Mouse (Mus musculus) CH12.LX (cell line): ENCODE measurements around the gene Atg4d. TPM values are rescaled to one million over a fixed set of nuclear protein-coding genes. Genes with fewer than 3 reads are reported as not detected.

Experiments
- DNase-seq: peaks from one replicate; pipeline ENCODE4 v3.0.0-alpha.2; 2013; ENCODE audit errors: extremely low read depth
- H3K27ac ChIP-seq: 2 replicates; pipeline ENCODE4 v1.5.1; 2012; ENCODE audit warnings: low read depth, mild to moderate bottlenecking, control low read depth, moderate library complexity; ENCODE audit not compliant: insufficient read depth
- H3K27me3 ChIP-seq: replicated peaks from 2 replicates; pipeline ENCODE3; 2012; ENCODE audit warnings: inconsistent platforms
- H3K36me3 ChIP-seq, 2 experiments: replicated peaks in 1 of 2; 2 replicates each; pipeline versions ENCODE3 to v1.6.1; 2012; ENCODE audit warnings: inconsistent platforms in 1 of 2, low read length in 1 of 2, mild to moderate bottlenecking in 1 of 2, mixed read lengths in 1 of 2, moderate library complexity in 1 of 2; ENCODE audit not compliant: control insufficient read depth in 1 of 2, insufficient read depth in 1 of 2
- H3K4me1 ChIP-seq, 2 experiments: 2 replicates each; pipeline ENCODE4 v1.6.1; 2012; ENCODE audit warnings: inconsistent platforms in 1 of 2, moderate library complexity in 1 of 2; ENCODE audit not compliant: insufficient read depth in 2 of 2, control insufficient read depth in 1 of 2
- H3K4me2 ChIP-seq: 2 replicates; pipeline ENCODE4 v1.6.1; 2012; ENCODE audit warnings: low read depth, mild to moderate bottlenecking, control low read depth; ENCODE audit not compliant: poor library complexity, insufficient read depth, severe bottlenecking
- H3K4me3 ChIP-seq, 3 experiments: fragments of 150-350 bp in 1 of 3; sonication (generic) in 1 of 3; replicated peaks in 1 of 3; 2 replicates each; pipeline versions ENCODE3 to v1.5.1; 2011 to 2012; ENCODE audit warnings: low read depth in 2 of 3, low read length in 2 of 3, mild to moderate bottlenecking in 2 of 3, moderate library complexity in 2 of 3, control low read depth in 1 of 3, improper control_type of control experiment in 1 of 3, inconsistent platforms in 1 of 3, mixed read lengths in 1 of 3; ENCODE audit not compliant: poor library complexity in 1 of 3
- H3K79me2 ChIP-seq: replicated peaks from 2 replicates; pipeline ENCODE4 v1.6.1; 2012; ENCODE audit warnings: mild to moderate bottlenecking, moderate library complexity; ENCODE audit not compliant: control insufficient read depth, poor library complexity, insufficient read depth, severe bottlenecking; ENCODE audit errors: extremely low read depth
- H3K9ac ChIP-seq: 2 replicates; pipeline ENCODE4 v1.6.1; 2012; ENCODE audit warnings: low read depth, mild to moderate bottlenecking, control low read depth, moderate library complexity; ENCODE audit not compliant: insufficient read depth
- H3K9me3 ChIP-seq: replicated peaks from 2 replicates; pipeline ENCODE3; 2012; ENCODE audit warnings: low read length, inconsistent platforms, mixed read lengths
- CHD1 ChIP-seq: IDR thresholded peaks from 2 replicates; pipeline ENCODE4 v1.6.1; 2012; ENCODE audit warnings: low read depth, low read length, improper control_type of control experiment, inconsistent platforms
- CHD2 ChIP-seq: IDR thresholded peaks from 2 replicates; pipeline ENCODE4 v1.6.1; 2011; ENCODE audit warnings: low read length, improper control_type of control experiment
- CTCF ChIP-seq, 2 experiments: IDR thresholded peaks in 1 of 2; conservative IDR thresholded peaks in 1 of 2; 2 replicates each; pipeline ENCODE4 v1.5.1; 2011 to 2012; ENCODE audit warnings: low read depth in 2 of 2, low read length in 2 of 2, improper control_type of control experiment in 1 of 2, inconsistent platforms in 1 of 2, mild to moderate bottlenecking in 1 of 2, moderate library complexity in 1 of 2
- E2F4 ChIP-seq: IDR thresholded peaks from 2 replicates; pipeline ENCODE4 v1.6.1; 2011; ENCODE audit warnings: low read depth, low read length, improper control_type of control experiment; ENCODE audit not compliant: insufficient replicate concordance
- ELF1 ChIP-seq: IDR thresholded peaks from 2 replicates; pipeline ENCODE4 v1.6.1; 2014; ENCODE audit warnings: low read depth, mild to moderate bottlenecking, inconsistent platforms, low read length, improper control_type of control experiment
- EP300 ChIP-seq: IDR thresholded peaks from 2 replicates; pipeline ENCODE4 v1.6.1; 2011; ENCODE audit warnings: low read length, improper control_type of control experiment
- ETS1 ChIP-seq: conservative IDR thresholded peaks from 2 replicates; pipeline ENCODE4 v1.6.1; 2012; ENCODE audit warnings: low read depth, mild to moderate bottlenecking, inconsistent platforms, low read length, improper control_type of control experiment, moderate library complexity
- GABPA ChIP-seq: IDR thresholded peaks from 2 replicates; pipeline ENCODE4 v1.6.1; 2012; ENCODE audit warnings: low read depth, low read length, improper control_type of control experiment, inconsistent platforms; ENCODE audit not compliant: insufficient replicate concordance
- IRF4 ChIP-seq: IDR thresholded peaks from 2 replicates; pipeline ENCODE4 v1.6.1; 2014; ENCODE audit warnings: low read depth, mild to moderate bottlenecking, inconsistent platforms, low read length, improper control_type of control experiment
- JUN ChIP-seq: IDR thresholded peaks from 2 replicates; pipeline ENCODE4 v1.6.1; 2011; ENCODE audit warnings: low read depth, mild to moderate bottlenecking, low read length, improper control_type of control experiment, moderate library complexity; ENCODE audit not compliant: insufficient read depth
- KAT2A ChIP-seq: IDR thresholded peaks from 2 replicates; pipeline ENCODE4 v1.6.1; 2012; ENCODE audit warnings: low read length, improper control_type of control experiment, inconsistent platforms; ENCODE audit not compliant: insufficient replicate concordance
- MAFK ChIP-seq: IDR thresholded peaks from 2 replicates; pipeline ENCODE4 v1.6.1; 2011; ENCODE audit warnings: low read length, improper control_type of control experiment; ENCODE audit not compliant: insufficient replicate concordance
- MAX ChIP-seq: IDR thresholded peaks from 2 replicates; pipeline ENCODE4 v1.6.1; 2011; ENCODE audit warnings: low read length, improper control_type of control experiment
- MAZ ChIP-seq: IDR thresholded peaks from 2 replicates; pipeline ENCODE4 v1.6.1; 2012; ENCODE audit warnings: low read depth, mild to moderate bottlenecking, inconsistent platforms, low read length, improper control_type of control experiment, moderate library complexity
- MEF2A ChIP-seq: IDR thresholded peaks from 2 replicates; pipeline ENCODE4 v1.6.1; 2014; ENCODE audit warnings: low read depth, mild to moderate bottlenecking, inconsistent platforms, low read length, improper control_type of control experiment, borderline replicate concordance
- MXI1 ChIP-seq: IDR thresholded peaks from 2 replicates; pipeline ENCODE4 v1.6.1; 2011; ENCODE audit warnings: mild to moderate bottlenecking, low read depth, low read length, improper control_type of control experiment
- MYC ChIP-seq: IDR thresholded peaks from 2 replicates; pipeline ENCODE4 v1.6.1; 2011; ENCODE audit warnings: low read depth, mild to moderate bottlenecking, improper control_type of control experiment, low read length
- NELFE ChIP-seq: IDR thresholded peaks from 2 replicates; pipeline ENCODE4 v1.6.1; 2011; ENCODE audit warnings: low read depth, low read length, improper control_type of control experiment
- NRF1 ChIP-seq: IDR thresholded peaks from 2 replicates; pipeline ENCODE4 v1.6.1; 2014; ENCODE audit warnings: low read depth, mild to moderate bottlenecking, inconsistent platforms, low read length, improper control_type of control experiment, moderate library complexity
- PAX5 ChIP-seq: IDR thresholded peaks from 2 replicates; pipeline ENCODE4 v1.6.1; 2012; ENCODE audit warnings: low read length, inconsistent platforms, mixed read lengths
- POLR2A ChIP-seq: IDR thresholded peaks from 2 replicates; pipeline ENCODE4 v1.6.1; 2011; ENCODE audit warnings: low read depth, mild to moderate bottlenecking, improper control_type of control experiment, low read length
- POLR2AphosphoS2 ChIP-seq: IDR thresholded peaks from 2 replicates; pipeline ENCODE4 v1.6.1; 2011; ENCODE audit warnings: low read depth, low read length, improper control_type of control experiment
- RCOR1 ChIP-seq: conservative IDR thresholded peaks from 2 replicates; pipeline ENCODE4 v1.6.1; 2012; ENCODE audit warnings: low read depth, mild to moderate bottlenecking, inconsistent platforms, low read length, improper control_type of control experiment
- SIN3A ChIP-seq: IDR thresholded peaks from 2 replicates; pipeline ENCODE4 v1.6.1; 2012; ENCODE audit warnings: low read length, improper control_type of control experiment, inconsistent platforms
- TCF12 ChIP-seq: IDR thresholded peaks from 2 replicates; pipeline ENCODE4 v1.6.1; 2014; ENCODE audit warnings: low read depth, mild to moderate bottlenecking, inconsistent platforms, low read length, improper control_type of control experiment
- UBTF ChIP-seq: IDR thresholded peaks from 2 replicates; pipeline ENCODE4 v1.6.1; 2012; ENCODE audit warnings: low read depth, mild to moderate bottlenecking, inconsistent platforms, low read length, improper control_type of control experiment, moderate library complexity
- USF1 ChIP-seq: IDR thresholded peaks from 2 replicates; pipeline ENCODE4 v1.6.1; 2014; ENCODE audit warnings: low read depth, mild to moderate bottlenecking, inconsistent platforms, low read length, improper control_type of control experiment
- ZC3H11A ChIP-seq: IDR thresholded peaks from 2 replicates; pipeline ENCODE4 v1.6.1; 2012; ENCODE audit warnings: low read depth, mild to moderate bottlenecking, inconsistent platforms, low read length, improper control_type of control experiment
- ZKSCAN1 ChIP-seq: IDR thresholded peaks from 2 replicates; pipeline ENCODE4 v1.6.1; 2012; ENCODE audit warnings: low read depth, inconsistent platforms, low read length, improper control_type of control experiment, borderline replicate concordance
- ZMIZ1 ChIP-seq: IDR thresholded peaks from 2 replicates; pipeline ENCODE4 v1.6.1; 2012; ENCODE audit warnings: low read depth, mild to moderate bottlenecking, inconsistent platforms, low read length, improper control_type of control experiment
- ZNF384 ChIP-seq: IDR thresholded peaks from 2 replicates; pipeline ENCODE4 v1.6.1; 2012; ENCODE audit warnings: low read depth, low read length, improper control_type of control experiment, inconsistent platforms
- dilution Hi-C: fragments of 300-500 bp; cut with MboI; formaldehyde crosslinking; loops from 2 replicates; pipeline ENCODE4 v1.14.3; 2020; ENCODE audit warnings: low sequenced_read_pairs; ENCODE audit not compliant: extremely low pct_unique_long_range_greater_than_20kb, extremely low pct_ligation_motif_present
- in situ Hi-C: fragments of 300-500 bp; cut with MboI; formaldehyde crosslinking; loops from 3 replicates; pipeline ENCODE4 v1.14.3; 2019; ENCODE audit warnings: low sequenced_read_pairs, low pct_ligation_motif_present, low pct_unique_long_range_greater_than_20kb, mixed read lengths
- polyA plus RNA-seq: library from polyadenylated mRNA; unstranded; fragments of >175 nt; gene quantifications from 2 replicates; pipeline ENCODE4 v1.2.1, GENCODE M21; 2012; ENCODE audit warnings: low read depth; ENCODE audit not compliant: insufficient read length
- total RNA-seq, 2 experiments: library from RNA; depleted of rRNA; stranded (reverse); fragments of 300-350 nt in 1 of 2; fragments of >200 nt in 1 of 2; gene quantifications; 2 replicates each; pipeline ENCODE4 v1.2.3; 2012 to 2014

Atg4d gene
- total and polyA plus RNA-seq, 3 experiments, result 7.7 to 14.3 (median 10.3) TPM

DNA sequence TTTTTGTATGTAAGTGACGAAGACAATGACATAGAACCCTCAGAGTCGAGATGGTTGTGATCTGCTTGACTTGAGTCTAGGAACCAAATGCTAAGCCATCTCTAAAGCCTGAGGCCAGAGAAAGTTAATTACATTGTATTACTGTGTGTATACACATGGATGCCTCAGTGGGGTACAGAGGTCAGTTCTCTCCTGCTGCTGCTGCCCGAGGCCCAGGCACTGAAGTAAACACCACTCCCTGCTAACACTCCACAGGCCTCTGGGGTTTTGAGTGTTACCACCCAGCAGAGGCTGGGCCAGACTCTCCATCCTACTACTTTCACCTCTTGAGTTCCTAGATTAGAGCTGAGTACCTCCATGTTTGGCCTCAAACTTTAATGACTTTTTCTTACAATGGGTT, 18.9 kb downstream of the Atg4d start:
- H3K27me3 ChIP-seq, result peaks cover 1% of the 10 kb centered on the region
- H3K79me2 ChIP-seq, result peaks cover 18% of the 10 kb centered on the region
- H3K9ac ChIP-seq, result no peak overlapping the region
- no peak for TF ChIP-seq E2F4
- no peak for TF ChIP-seq ETS1
- no peak for TF ChIP-seq KAT2A
- no peak for TF ChIP-seq ZNF384
- no peak for TF ChIP-seq JUN
- TF ChIP-seq USF1, result no peak
- TF ChIP-seq IRF4, result no peak
- TF ChIP-seq NRF1, result no peak
- no peak for TF ChIP-seq POLR2A
- no peak for TF ChIP-seq CHD2
- TF ChIP-seq PAX5, result no peak
- TF ChIP-seq GABPA, result no peak
- TF ChIP-seq CHD1, result no peak
- no peak for TF ChIP-seq ZC3H11A
- TF ChIP-seq EP300, result no peak
- no peak for TF ChIP-seq MAFK
- TF ChIP-seq UBTF, result no peak
- no peak for TF ChIP-seq ZMIZ1
- no peak for DNase-seq
- in situ Hi-C loops, result no loop called here
- no peak overlapping the region for H3K27ac ChIP-seq
- peaks cover 54 to 71% of the 10 kb centered on the region in 2 experiments for H3K36me3 ChIP-seq
- no peak overlapping the region for H3K4me2 ChIP-seq
- no peaks in the 10 kb centered on the region for H3K9me3 ChIP-seq
- dilution Hi-C loops, result no loop called here
- peaks cover 7 to 35% of the 10 kb centered on the region in 2 experiments for H3K4me1 ChIP-seq
- no peak overlapping the region for H3K4me3 ChIP-seq

DNA sequence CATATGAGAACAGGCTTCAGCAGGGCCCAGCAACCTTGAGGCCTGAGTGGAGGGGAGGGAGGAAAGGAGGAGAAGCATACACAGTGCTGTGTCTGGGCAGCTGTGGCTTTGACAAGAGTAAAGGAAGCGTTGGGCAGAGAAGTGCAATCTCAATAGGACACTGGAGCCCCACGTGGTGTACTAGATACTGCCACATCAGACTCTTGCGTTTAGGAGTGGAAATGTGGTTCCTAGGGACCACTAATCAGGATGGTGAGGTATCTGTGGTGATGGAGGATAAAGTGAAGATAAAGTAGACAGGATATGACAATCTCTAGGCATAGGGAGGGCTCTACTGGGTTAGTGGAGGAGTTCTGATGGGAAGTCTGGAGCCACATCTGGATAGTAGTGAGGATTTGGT, 21.7 kb downstream of the Atg4d start:
- Histone ChIP-seq H3K4me2 (peak overlapping the region; percentile 94), H3K36me3 (peaks cover 31 to 45% of the 10 kb centered on the region in 2 experiments), H3K9me3 (no peaks in the 10 kb centered on the region), H3K27me3 (peaks cover 4% of the 10 kb centered on the region), H3K4me3 (peak overlapping the region; percentile 78 to 89 (median 81)), H3K4me1 (peaks cover 9 to 49% of the 10 kb centered on the region in 2 experiments), H3K27ac (no peak overlapping the region), H3K9ac (peak overlapping the region; percentile 78), H3K79me2 (peaks cover 23% of the 10 kb centered on the region)
- DNase-seq, result peak; percentile 33
- in situ Hi-C loops (no loop called here), dilution Hi-C loops (no loop called here)
- TF ChIP-seq ZNF384, result no peak
- no peak for TF ChIP-seq CTCF (conservative IDR thresholded peaks at IDR 0.05 in 1 of 2, IDR thresholded peaks at IDR 0.05 in 1 of 2; ENCODE audit: low read depth in 2 of 2, low read length in 2 of 2)
- TF ChIP-seq PAX5, result no peak
- no peak for TF ChIP-seq TCF12
- TF ChIP-seq RCOR1, result no peak
- no peak for TF ChIP-seq ZC3H11A
- TF ChIP-seq KAT2A, result no peak
- TF ChIP-seq IRF4, result no peak
- TF ChIP-seq NRF1, result no peak
- TF ChIP-seq MEF2A, result no peak
- TF ChIP-seq MAFK, result no peak
- TF ChIP-seq MAX, result peak; percentile 73
- TF ChIP-seq E2F4, result no peak
- no peak for TF ChIP-seq NELFE
- TF ChIP-seq MYC, result 0 out of 2 replicates have a peak, but pooled peaks have one; percentile 68
- TF ChIP-seq MXI1, result peak; percentile 70; the same call in 1 of the 2 replicates
- no peak for TF ChIP-seq POLR2AphosphoS2
- TF ChIP-seq ZKSCAN1, result no peak
- no peak for TF ChIP-seq JUN
- TF ChIP-seq MAZ, result no peak
- no peak for TF ChIP-seq UBTF
- TF ChIP-seq SIN3A, result no peak
- no peak for TF ChIP-seq ZMIZ1
- no peak for TF ChIP-seq ELF1
- TF ChIP-seq POLR2A, result no peak
- TF ChIP-seq GABPA, result no peak
- no peak for TF ChIP-seq EP300
- TF ChIP-seq USF1, result peak; percentile 31
